11 mouse cellular contexts compared by ENCODE assay signal in the genomic region with DNA sequence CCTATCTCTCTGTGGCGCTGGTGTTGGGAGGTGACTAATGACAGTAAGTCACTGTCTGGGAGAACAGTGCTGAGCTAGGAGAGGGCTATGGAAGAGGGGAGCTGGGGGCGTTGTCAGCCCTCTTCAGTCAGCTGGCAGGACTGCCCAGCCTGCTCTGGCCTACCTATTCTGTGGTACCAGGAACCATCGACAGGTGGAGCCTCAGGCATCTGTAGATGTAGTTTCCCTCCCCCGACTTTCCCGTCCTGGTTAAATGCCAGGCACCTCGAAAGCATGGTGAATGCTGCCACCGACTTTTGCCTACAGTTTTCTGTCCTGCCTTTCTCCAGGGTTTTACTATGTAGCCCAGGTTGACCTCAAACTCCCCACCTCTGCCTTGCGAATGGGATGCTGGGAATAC. TPM values are rescaled to one million over a fixed set of nuclear protein-coding genes. Genes with fewer than 3 reads are reported as not detected.
DNase-seq lines count a peak whose midpoint lies in the region; TF ChIP-seq lines count a peak whose summit lies in the region.
"Had no signal": no experiment of that assay in that cellular context is flagged by ENCODE, and none has a peak within 500 bp of the region (broad histone marks: within the 10 kb centered on the region; RNA-seq: fewer than 3 reads in every experiment).

No protein-coding gene starts in this region.

- intact Hi-C loops in left cerebral cortex, adult 2 months (cut with DNase I) = no loop called here

- TF ChIP-seq CTCF in left cerebral cortex, adult 2 months (IDR thresholded peaks at IDR 0.05) = peak; percentile 46

- peak; percentile 24 for DNase-seq in embryo, embryonic 11 days
- no peak for DNase-seq in embryo, embryonic 10 days (ENCODE audit: low spot score)
- DNase-seq in left cerebral cortex, adult 2 months (ENCODE audit: extremely low spot score in 1 of 2, low spot score in 2 of 2) = no peak
- no peak for DNase-seq in left cerebral cortex, adult 8-10 months (ENCODE audit: low spot score in 2 of 2)
- DNase-seq in A20 (ENCODE audit: low read depth, low spot score) = peak; percentile 36
- peak; percentile 72 for DNase-seq in brain, adult 2 months (ENCODE audit: low read depth, low spot score)
- no peak for DNase-seq in T-cell, adult 2 months (ENCODE audit: low spot score)
- no peak for DNase-seq in urinary bladder, postnatal 36 days (ENCODE audit: low spot score in 2 of 2)
- DNase-seq: gastrocnemius, postnatal 10 days; heart, postnatal 36 days; left cerebral cortex, postnatal 4 days had no signal

- no peak overlapping the region for H3K4me3 ChIP-seq in left cerebral cortex, adult 2 months

- H3K27ac ChIP-seq in left cerebral cortex, adult 2 months = no peak overlapping the region

RNA-seq across cellular contexts. Expression of a gene that starts 4.0 kb away (rescaled TPM):
- 100 to 1,000 TPM; 110 to 129 TPM for total RNA-seq in left cerebral cortex, adult 2 months (2021)
- total RNA-seq in left cerebral cortex, adult 8-10 months (2022) = 100 to 1,000 TPM; 114 to 127 (median 119) TPM

RNA-seq across cellular contexts. Expression of a gene that starts 4.1 kb away (rescaled TPM):
- total RNA-seq in left cerebral cortex, adult 2 months (2021) = 10 to 100 TPM; 37.6 to 38.2 TPM
- total RNA-seq in left cerebral cortex, adult 8-10 months (2022) = 10 to 100 TPM; 37.5 to 44.2 (median 38.6) TPM

RNA-seq across cellular contexts. Expression of a gene that starts 24.5 kb away (rescaled TPM):
- total RNA-seq in left cerebral cortex, adult 2 months (2021) = 10 to 100 TPM; 23.9 to 26.7 TPM
- total RNA-seq in left cerebral cortex, adult 8-10 months (2022) = 10 to 100 TPM; 21.9 to 27.0 (median 24.9) TPM

Comparison
In these comparisons a context has a peak if more than half of its experiments do, and no peak if none do; other contexts are left out.
1. DNase-seq: peak in embryo, embryonic 11 days (single experiment), A20 (single experiment) and brain, adult 2 months (single experiment); none in embryo, embryonic 10 days (single experiment), left cerebral cortex, adult 2 months (0 of 2), left cerebral cortex, adult 8-10 months (0 of 2), T-cell, adult 2 months (single experiment) and urinary bladder, postnatal 36 days (0 of 2).